Mouse (Mus musculus) splenic B cell, adult 2 months (primary cell): Measurements from ENCODE around the gene Sh3gl2.

ENCODE experiments used
- DNase-seq: peaks from one replicate; pipeline ENCODE4 v3.0.0-alpha.2; 2011; ENCODE audit warnings: low read depth, low spot score
- H3K27me3 ChIP-seq: 2 replicates; pipeline ENCODE4 v1.6.1; 2012; ENCODE audit warnings: mild to moderate bottlenecking, low read length, moderate library complexity, mixed read lengths; ENCODE audit not compliant: control insufficient read depth, poor library complexity, insufficient read depth, severe bottlenecking
- H3K36me3 ChIP-seq: 2 replicates; pipeline ENCODE4 v1.6.1; 2012; ENCODE audit warnings: mild to moderate bottlenecking, low read length, moderate library complexity, mixed read lengths; ENCODE audit not compliant: control insufficient read depth, poor library complexity, insufficient read depth, severe bottlenecking

Gene Sh3gl2

DNA sequence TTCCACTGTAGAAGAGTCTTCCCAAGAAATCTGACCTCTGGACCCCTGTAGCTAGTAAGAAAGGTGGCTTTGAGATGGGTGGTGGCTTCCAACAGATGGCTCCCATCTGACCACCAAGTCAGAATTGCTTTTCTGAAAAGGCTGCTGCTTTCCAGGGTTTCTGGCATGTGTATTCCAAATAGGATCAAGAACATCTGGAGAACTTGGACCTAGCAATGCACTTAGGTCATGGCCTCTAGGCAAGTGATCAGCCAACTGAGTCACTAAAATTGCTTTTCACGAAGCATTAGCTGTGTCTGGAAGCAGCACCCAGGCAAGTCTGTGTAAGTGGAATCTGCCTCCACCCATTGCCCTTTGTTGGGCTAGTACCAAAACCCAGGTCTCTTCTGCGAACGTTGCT is 414.3 kb downstream of the Sh3gl2 start:
- Histone ChIP-seq H3K36me3 (no peaks in the 10 kb centered on the region), H3K27me3 (no peaks in the 10 kb centered on the region)
- DNase-seq = no peak

DNA sequence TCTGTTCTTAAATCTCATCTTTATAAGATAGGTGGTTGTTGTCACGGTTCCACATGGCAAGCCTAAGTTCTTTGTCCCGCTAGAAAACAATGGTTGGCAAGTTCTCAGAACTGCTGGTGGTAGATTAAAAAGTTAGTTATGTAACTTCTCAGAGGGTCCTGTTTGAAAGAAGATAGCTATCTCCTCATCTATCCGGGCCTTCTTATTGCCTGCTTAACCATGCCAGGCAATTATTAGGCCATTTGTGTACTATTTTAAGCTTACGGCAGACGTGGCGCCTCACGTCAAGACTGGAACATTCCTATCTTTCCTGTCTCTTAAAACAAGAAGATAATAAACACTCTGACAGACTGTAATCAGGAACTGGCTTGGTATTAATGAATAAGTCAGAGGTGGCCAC is 424.5 kb downstream of the Sh3gl2 start:
- no peak for DNase-seq
- no peaks in the 10 kb centered on the region for H3K27me3 ChIP-seq
- H3K36me3 ChIP-seq = no peaks in the 10 kb centered on the region

DNA sequence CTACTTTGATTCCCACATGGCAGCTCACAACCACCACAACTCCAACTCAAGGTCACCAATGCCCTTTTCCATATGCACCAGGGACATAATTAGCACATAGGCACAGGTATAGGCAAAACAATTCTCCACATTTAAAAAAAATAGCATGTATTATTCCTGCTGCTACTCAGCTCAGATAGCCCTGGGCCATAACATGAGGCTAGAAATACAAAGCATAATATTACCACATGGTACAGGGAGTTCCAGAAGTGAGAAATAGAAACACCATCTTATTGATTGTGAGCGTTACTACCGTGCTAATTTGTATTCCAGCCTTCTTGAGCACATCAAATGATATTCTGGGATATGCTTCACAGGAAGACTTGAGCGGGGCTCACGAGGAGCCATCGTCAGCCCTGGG is 464.3 kb downstream of the Sh3gl2 start:
- Histone ChIP-seq H3K36me3 (no peaks in the 10 kb centered on the region), H3K27me3 (no peaks in the 10 kb centered on the region)
- no peak for DNase-seq

DNA sequence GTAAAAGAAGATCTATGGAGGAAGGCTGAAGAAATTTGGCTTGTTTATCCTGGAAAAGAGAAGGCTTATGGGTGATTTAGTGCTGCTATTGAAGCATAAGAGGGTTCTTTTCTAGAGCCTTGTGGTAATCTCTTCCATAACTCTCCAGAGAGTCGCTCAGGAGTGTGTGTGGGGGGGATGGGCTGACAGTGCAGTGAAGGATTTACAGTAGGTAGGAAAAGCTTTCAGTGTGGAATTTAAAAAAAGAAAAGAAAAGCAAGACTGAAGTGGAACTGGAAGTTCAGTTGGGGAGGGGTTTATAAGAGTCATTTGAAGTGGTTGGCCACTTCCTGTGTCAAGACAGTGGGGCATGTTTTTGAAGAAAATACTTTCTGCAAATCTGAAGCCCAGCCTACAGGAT is 464.8 kb downstream of the Sh3gl2 start:
- no peak for DNase-seq
- H3K36me3 ChIP-seq = no peaks in the 10 kb centered on the region
- no peaks in the 10 kb centered on the region for H3K27me3 ChIP-seq

DNA sequence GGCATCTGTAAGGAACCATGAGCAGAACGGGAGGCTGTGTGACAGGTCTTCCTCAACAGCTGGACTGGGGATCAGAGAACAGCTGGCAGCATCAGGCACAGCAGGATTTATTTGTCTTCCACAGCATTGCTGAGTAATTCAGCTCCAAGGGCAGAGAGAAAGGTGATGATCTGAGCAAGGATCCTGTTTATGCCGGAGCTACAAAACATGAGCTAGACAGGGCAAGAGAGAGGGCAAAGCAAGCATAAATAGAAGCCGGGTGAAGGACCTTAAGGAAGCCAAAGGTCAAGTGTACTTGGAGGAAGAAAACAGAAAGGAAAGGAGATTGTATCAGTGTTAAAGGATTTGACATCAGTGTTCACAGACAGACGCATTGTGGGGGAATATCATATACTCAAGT is 467.4 kb downstream of the Sh3gl2 start:
- no peak for DNase-seq
- Histone ChIP-seq H3K27me3 (no peaks in the 10 kb centered on the region), H3K36me3 (no peaks in the 10 kb centered on the region)

DNA sequence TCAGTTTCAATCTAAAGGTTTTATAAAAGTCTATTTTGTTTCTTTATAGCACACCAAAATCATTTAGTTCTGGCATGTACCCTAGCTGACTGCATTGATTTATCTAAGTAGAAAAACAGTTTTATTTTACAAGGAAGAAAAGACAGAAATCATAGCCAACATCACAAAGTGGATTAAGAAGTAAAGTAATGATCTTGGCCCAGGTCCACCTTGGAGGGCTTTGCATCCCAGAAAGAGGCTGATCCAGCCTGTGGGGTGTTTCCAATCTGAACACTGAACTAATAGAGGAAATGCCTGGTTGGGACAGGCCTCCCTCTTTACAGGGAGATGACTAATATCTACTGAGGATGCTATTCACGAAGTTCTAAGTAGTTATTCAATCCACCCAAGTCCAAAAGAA is 472.7 kb downstream of the Sh3gl2 start:
- Histone ChIP-seq H3K36me3 (no peaks in the 10 kb centered on the region), H3K27me3 (no peaks in the 10 kb centered on the region)
- no peak for DNase-seq

DNA sequence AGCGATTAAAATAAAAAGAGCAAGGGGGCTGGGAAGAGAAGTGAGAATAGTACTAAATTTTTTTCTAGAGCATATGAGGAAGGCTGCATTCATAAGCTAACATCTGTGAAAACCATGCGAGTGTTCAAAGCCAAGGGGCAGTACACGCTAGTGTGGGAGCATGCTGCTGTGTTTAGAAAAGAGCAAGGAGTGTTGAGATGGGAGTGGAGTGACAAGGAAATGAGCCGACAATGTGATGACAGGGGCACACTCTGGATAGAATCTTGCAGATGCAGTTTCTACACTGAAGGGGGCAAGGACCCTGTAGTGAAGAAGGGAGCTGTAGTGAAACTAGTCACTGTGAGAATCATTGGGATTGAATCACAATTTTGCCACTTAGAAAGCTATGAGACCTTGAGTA is 481.2 kb downstream of the Sh3gl2 start:
- H3K27me3 ChIP-seq = no peaks in the 10 kb centered on the region
- H3K36me3 ChIP-seq = no peaks in the 10 kb centered on the region
- no peak for DNase-seq
